Mouse (Mus musculus) Patski (cell line): ENCODE results near the gene Gna12. TPM values are rescaled to one million over a fixed set of nuclear protein-coding genes. Genes with fewer than 3 reads are reported as not detected.

Experiments used
- ATAC-seq: fragments of 100-300 bp; one replicate; pipeline ENCODE4 v1.8.0; 2021
- CTCF ChIA-PET: fragments of 350-600 bp; sonication (Branson Sonifier 250); formaldehyde crosslinking; loops from one replicate; lab custom pipeline; 2022; ENCODE audit warnings: inconsistent platforms; lab: Charles Lee
- POLR2A ChIA-PET: fragments of 350-600 bp; sonication (Branson Sonifier 250); formaldehyde crosslinking; loops from one replicate; lab custom pipeline; 2022; ENCODE audit warnings: antibody characterized with exemption, inconsistent platforms; lab: Charles Lee
- DNase-seq: peaks from one replicate; pipeline ENCODE4 v3.0.0-alpha.2; 2011; ENCODE audit warnings: low read depth, low spot score
- H3K27me3 ChIP-seq: fragments of 371-371 bp; one replicate; pipeline ENCODE4 v1.5.1; 2021
- CTCF ChIP-seq: fragments of 100-300 bp; IDR thresholded peaks from one replicate; pipeline ENCODE4 v1.5.1; 2021
- in situ Hi-C: fragments of 300-500 bp; cut with MboI; formaldehyde crosslinking; loops from 3 replicates; pipeline ENCODE4 v1.11.1; 2018; ENCODE audit warnings: low pct_unique_long_range_greater_than_20kb, mixed read lengths
- polyA plus RNA-seq: library from polyadenylated mRNA; unstranded; gene quantifications from one replicate; pipeline ENCODE4 v1.2.3, GENCODE M21; 2021

Gna12 gene
- 80.5 TPM for polyA plus RNA-seq

DNA sequence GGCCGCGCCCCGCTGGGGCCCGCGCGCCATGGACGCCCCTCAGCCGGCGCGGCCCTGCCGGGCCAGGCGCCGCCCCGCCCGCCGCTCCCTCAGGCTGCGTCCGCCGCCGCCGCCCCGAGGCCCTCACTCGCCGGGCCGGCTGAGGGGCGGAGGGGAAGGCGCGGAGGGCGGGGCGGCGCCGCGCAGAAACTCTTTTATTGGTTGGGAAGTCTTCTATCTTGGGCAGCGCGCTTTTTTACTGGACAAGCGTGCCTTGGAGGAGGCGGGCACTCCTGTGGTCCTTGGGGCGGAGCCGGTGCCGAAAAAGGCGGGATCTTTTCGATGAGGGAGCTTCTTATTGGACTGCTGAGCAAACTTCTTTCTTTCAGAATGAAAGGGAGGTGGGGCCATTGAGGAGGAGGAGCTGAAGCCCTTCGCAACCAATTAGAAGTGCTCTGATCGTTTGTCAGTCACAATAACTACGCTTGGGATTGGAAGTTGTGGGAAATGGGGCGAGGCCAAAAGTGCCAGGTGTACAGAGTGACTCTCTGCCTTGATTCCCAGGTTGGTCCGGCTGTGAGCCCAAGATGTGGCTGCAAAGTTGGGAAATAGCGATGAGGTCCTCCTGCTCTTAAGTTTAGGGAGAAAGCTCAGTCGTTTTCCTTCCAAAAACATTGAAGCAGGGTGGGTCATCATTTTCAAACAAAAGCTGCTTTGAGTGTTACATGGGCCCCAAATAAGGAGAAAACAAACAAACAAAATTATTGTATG lies at the start of gene Gna12:
Gene Gna12 (minus strand): TSS at position 118 of the 750 bp plus-strand sequence.
- H3K27me3 ChIP-seq, result no peaks in the 10 kb centered on the region
- peak; percentile 96 for ATAC-seq
- CTCF ChIA-PET, result interaction anchor here (0.6 to 1.5 kb wide), 3 partner anchors 15 to 63 kb away, joined by 3 to 4 read pairs (median 3); no protein-coding TSS in a partner anchor
- no peak for TF ChIP-seq CTCF
- in situ Hi-C loops, result no loop called here
- POLR2A ChIA-PET, result interaction anchor here (0.8 to 1.0 kb wide), 2 partner anchors 21 to 63 kb away, joined by 3 read pairs; no protein-coding TSS in a partner anchor
- DNase-seq, result peak; percentile 100

DNA sequence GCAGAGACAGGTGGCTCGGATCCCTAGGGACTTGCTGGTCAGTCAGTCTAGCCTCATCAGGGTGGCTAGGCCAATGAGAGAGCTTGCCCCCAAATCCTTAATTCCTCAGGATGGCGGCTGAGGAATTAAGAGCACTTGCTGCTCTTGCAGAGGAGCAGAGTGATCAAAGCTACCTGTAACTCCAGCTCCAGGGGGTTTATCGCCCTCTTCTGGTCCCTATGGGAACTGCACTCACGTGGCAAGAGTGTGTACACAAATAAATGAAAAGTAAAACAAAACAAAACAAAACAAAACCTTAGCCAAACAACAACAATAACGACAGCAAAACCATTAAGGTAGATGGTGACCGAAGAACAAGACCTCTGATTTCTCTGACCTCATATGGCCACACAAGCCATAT lies 48.4 kb upstream of the Gna12 start:
- ChIA-PET CTCF (interaction anchor here (0.7 to 1.0 kb wide), 2 partner anchors 31 to 1306 kb away, joined by 3 read pairs; no protein-coding TSS in a partner anchor), POLR2A (no interaction called here)
- no peak for TF ChIP-seq CTCF
- H3K27me3 ChIP-seq, result no peaks in the 10 kb centered on the region
- ATAC-seq (no peak), DNase-seq (no peak)
- in situ Hi-C loops, result loop anchor here (10.0 kb wide), 1 partner anchor 196 kb away; no protein-coding TSS in a partner anchor

DNA sequence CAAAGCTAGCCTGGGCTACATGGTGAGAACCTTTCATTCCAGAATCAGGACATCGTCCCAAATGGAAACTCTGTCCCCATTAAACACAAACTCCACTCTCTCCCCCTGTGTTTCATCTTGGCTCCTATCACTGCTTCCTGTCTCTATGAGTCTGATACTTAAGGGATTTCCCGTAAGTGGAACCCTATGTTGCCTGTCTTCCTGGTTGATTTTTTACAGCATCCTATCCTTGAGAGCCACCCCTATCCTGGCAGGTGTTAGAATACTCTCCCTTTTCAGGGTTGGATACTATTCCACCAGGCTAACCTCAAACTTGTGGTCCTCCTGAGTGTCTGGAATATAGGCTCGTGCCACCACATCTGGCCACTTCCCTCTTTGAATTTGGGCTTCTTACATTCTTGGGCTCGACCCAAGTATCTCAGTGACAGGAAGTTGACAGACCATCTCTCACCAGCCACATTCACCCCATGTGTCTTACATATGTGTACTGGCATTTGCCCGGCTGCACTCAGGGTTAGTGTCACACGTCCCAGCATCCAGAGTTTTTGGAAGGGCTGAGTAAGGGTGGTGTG lies 43.6 kb upstream of the Gna12 start:
- in situ Hi-C loops, result loop anchor here (10.0 kb wide), 1 partner anchor 201 kb away; no protein-coding TSS in a partner anchor
- no peak for TF ChIP-seq CTCF
- POLR2A ChIA-PET, result interaction anchor here (0.7 kb wide), 1 partner anchor 98 kb away, joined by 4 read pairs; no protein-coding TSS in a partner anchor

DNA sequence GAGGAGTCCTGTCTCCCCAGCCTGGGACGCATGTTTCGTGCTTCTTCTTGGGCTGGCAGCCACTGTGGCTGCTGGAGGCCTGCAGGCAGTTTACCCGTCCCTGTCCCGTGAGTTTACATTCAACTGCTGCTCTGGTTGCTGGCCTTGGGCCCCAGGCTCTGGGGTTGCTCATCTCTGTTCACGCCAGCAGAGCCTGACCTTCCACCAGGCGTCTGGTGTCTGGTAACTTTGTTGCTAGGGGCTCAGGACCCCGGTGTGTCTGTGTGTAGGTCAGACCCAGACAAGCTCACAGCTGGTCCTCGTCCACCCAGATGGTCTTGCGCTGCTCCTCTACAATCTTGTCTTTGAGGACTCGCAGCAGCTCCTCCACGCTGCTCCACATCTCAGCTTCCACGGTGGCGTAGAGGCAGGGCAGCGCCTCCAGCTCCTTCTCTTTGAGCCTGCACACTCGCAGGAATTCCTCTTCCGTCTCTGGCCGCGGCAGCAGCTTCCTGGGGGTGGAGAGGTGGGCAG lies 42.9 kb upstream of the Gna12 start:
- peaks cover 4% of the 10 kb centered on the region for H3K27me3 ChIP-seq
- ChIA-PET CTCF (interaction anchor here (1.9 kb wide), 1 partner anchor 25 kb away, joined by 7 read pairs; no protein-coding TSS in a partner anchor), POLR2A (no interaction called here)
- DNase-seq (no peak), ATAC-seq (no peak)
- in situ Hi-C loops, result loop anchor here (10.0 kb wide), 1 partner anchor 202 kb away; no protein-coding TSS in a partner anchor
- TF ChIP-seq CTCF, result no peak

More for the DNA sequence above, 43.6 kb upstream of the Gna12 start:
- no peak for ATAC-seq
- CTCF ChIA-PET, result interaction anchor here (1.0 kb wide), 1 partner anchor 18 kb away, joined by 3 read pairs; no protein-coding TSS in a partner anchor
- DNase-seq, result no peak
- peaks cover 4% of the 10 kb centered on the region for H3K27me3 ChIP-seq

DNA sequence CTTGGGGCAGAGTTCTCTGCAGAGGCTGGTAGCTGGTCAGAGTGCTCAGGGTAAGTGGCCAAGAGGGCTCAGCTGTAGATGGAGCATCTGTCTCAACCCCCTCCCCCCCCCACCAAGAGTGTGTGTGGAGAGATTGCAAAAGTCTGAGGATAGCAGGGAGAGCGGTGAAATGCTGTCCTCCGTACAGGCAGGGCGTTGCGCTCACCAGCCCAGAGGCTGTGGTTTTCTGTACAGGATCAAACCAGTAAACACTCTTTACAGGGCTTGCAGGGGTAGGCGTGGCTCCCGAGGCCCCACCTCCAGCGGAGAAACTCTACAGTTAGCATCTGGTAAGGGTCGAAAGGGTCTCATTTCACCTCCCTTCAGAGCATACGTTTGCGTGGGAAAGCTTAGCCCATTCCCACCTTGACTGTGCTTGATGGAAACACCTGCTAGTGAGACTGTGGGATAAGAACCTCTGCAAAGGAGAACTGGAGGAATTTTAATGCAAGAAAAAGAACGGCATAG lies 42.4 kb upstream of the Gna12 start:
- POLR2A ChIA-PET, result no interaction called here
- CTCF ChIA-PET, result interaction anchor here (1.9 kb wide), 1 partner anchor 25 kb away, joined by 7 read pairs; no protein-coding TSS in a partner anchor
- DNase-seq, result no peak
- no peak for ATAC-seq
- no peak for TF ChIP-seq CTCF
- peaks cover 4% of the 10 kb centered on the region for H3K27me3 ChIP-seq
- in situ Hi-C loops, result loop anchor here (10.0 kb wide), 1 partner anchor 202 kb away; no protein-coding TSS in a partner anchor

DNA sequence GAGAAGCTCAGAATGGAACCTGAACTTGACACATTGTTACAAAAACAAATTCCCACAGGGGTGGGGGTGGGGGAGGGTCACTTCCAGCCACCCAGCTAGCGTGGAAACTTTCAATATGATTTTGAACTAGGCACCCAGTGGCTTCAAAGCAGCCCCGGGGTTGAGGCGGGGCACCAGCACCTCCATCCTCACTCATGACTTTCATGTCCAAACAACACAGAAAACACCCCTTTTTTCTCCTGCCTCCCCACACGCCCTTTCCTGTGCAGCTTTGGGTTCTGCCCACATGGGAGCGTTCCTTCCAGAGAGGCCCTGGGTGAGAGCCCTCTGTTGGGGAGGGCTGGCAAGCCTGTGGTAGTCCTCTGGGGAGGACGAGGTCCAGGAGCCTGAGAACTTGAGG lies 41.0 kb upstream of the Gna12 start:
- CTCF ChIA-PET, result interaction anchor here (1.9 kb wide), 1 partner anchor 23 kb away, joined by 7 read pairs; no protein-coding TSS in a partner anchor
- no peak for ATAC-seq
- TF ChIP-seq CTCF, result no peak

DNA sequence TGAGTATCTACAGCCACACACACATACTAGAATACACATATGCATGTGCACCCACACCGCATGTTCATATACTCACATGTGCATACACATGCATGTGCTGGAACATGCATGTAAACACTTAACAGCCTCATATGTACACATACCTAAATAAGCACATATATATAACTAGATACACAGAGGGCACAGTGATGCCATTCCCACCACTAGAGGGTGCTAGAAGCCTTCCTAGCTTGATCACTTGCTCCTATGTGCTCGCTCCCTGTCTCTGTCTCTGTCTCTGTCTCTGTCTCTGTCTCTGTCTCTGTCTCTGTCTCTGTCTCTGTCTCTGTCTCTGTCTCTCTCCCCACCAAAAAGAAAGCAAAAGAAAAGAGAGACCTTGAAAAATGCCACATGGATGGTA lies 38.8 kb upstream of the Gna12 start:
- CTCF ChIA-PET, result interaction anchor here (1.0 to 2.2 kb wide), 5 partner anchors 9 to 19 kb away, joined by 3 to 10 read pairs (median 4); no protein-coding TSS in a partner anchor
- in situ Hi-C loops, result no loop called here
- peak; percentile 78 for TF ChIP-seq CTCF
- DNase-seq (no peak), ATAC-seq (no peak)
- POLR2A ChIA-PET, result no interaction called here
- H3K27me3 ChIP-seq, result peaks cover 4% of the 10 kb centered on the region

More for the DNA sequence above, 41.0 kb upstream of the Gna12 start:
- POLR2A ChIA-PET, result no interaction called here
- peaks cover 4% of the 10 kb centered on the region for H3K27me3 ChIP-seq
- DNase-seq, result no peak
- in situ Hi-C loops, result loop anchor here (10.0 kb wide), 1 partner anchor 204 kb away; no protein-coding TSS in a partner anchor

DNA sequence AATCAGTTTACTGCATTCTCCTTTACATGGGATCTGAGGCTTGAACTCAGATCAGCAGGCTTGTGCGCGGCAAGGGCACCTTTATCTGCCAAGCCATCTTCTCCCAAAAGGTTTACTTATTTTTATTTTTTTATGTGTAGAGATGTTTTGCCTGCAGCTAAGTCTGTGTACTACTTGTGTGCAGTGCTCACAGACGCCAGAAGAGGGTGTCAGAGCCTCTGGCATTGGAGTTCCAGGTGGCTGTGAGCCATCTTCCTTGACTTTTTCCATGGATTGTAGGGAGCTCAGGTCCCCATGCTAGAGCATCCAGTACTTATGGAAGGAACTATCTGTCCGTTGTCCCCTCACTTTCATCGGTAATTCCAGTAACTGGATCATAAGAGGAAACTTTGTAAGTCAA lies 29.5 kb upstream of the Gna12 start:
- no peak for ATAC-seq
- no peak for DNase-seq
- ChIA-PET POLR2A (no interaction called here), CTCF (interaction anchor here (1.7 to 5.0 kb wide), 3 partner anchors 9 to 14 kb away, joined by 5 to 26 read pairs (median 10); no protein-coding TSS in a partner anchor)
- peak; percentile 51 for TF ChIP-seq CTCF
- in situ Hi-C loops, result loop anchor here (5.0 kb wide), 1 partner anchor 1458 kb away; no protein-coding TSS in a partner anchor
- peaks cover 3% of the 10 kb centered on the region for H3K27me3 ChIP-seq

DNA sequence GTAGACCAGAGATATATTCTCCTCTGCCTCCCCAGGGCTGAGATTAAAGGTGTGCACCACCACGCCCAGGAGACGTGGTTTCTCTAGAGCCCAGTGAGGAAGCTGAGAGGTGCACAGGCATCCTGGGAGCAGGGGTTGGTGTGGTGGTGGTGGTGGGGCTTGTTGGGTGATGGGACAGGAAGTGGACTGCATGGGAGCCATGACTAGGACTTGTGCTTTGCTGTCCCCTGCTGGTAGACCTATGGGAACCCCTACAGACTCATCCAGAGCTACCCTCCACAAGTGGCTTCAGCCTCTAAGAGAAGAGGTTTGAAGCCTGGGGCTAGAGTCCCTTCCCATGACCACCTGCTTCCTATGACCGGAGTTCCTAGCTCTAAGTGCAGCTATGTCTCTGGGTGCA lies 28.1 kb upstream of the Gna12 start:
- CTCF ChIA-PET, result interaction anchor here (0.6 to 5.0 kb wide), 4 partner anchors 10 to 108 kb away, joined by 3 to 26 read pairs (median 4); no protein-coding TSS in a partner anchor
- DNase-seq (no peak), ATAC-seq (no peak)
- H3K27me3 ChIP-seq, result peaks cover 3% of the 10 kb centered on the region
- POLR2A ChIA-PET, result no interaction called here
- TF ChIP-seq CTCF, result peak; percentile 29
- in situ Hi-C loops, result loop anchor here (5.0 kb wide), 1 partner anchor 1459 kb away; no protein-coding TSS in a partner anchor
